Mouse (Mus musculus): ENCODE measurements around the gene Btg3. TPM values are rescaled to one million over a fixed set of nuclear protein-coding genes. Genes with fewer than 3 reads are reported as not detected.

The Btg3 gene
- polyA plus RNA-seq, 1 experiment = 3.5 TPM

DNA sequence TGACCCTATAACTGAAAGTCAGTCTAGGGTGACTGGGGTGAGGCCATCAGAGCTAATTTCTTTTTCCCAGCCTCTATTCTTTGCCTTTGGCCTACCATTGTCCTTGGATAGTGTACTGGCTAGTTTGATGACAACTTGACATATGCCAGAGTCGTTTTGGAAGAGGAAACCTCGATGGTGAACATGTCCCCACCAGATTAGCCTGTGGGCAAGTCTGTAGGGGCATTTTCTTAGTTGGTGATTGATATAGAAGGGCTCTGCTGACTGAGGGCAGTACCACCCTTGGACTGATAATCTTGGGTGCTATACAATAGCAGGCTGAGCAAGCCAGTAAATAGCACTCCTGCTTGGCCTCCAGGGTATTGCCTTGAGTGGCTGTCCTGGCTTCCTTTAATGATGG lies 25.3 kb upstream of the Btg3 start:
- WGBS = 32% methylated on average over 2 of the region's 2 CpGs
- no peak for TF ChIP-seq POLR2A (IDR thresholded peaks at IDR 0.05; ENCODE audit: control insufficient read depth, extremely low read depth, insufficient read depth, low read length, poor library complexity)
- TF ChIP-seq CTCF (IDR thresholded peaks at IDR 0.05; ENCODE audit: borderline replicate concordance, control insufficient read depth, extremely low read depth, insufficient read depth, low read length, poor library complexity) = no peak
- Histone ChIP-seq H3K27ac (ENCODE audit: control insufficient read depth, insufficient read depth, low read length) (no peak overlapping the region), H3K4me3 (ENCODE audit: control insufficient read depth, insufficient read depth, low read length) (no peak overlapping the region), H3K4me1 (replicated peaks; ENCODE audit: control insufficient read depth, insufficient read depth, low read length) (no peaks in the 10 kb centered on the region), H3K27me3 (ENCODE audit: control insufficient read depth, insufficient read depth, low read length) (no peaks in the 10 kb centered on the region), H3K36me3 (ENCODE audit: control insufficient read depth, insufficient read depth, low read length) (no peaks in the 10 kb centered on the region)
- no peak for DNase-seq

- 89% methylated on average over 3 of the region's 3 CpGs for WGBS
Observed at GRCm38 (mm10) chr16:78399423-78399822, 22.4 kb upstream of the Btg3 start.

GRCm38 (mm10) chr16:78398734-78399133 lies 21.7 kb upstream of the Btg3 start:
- no peak for DNase-seq
- Histone ChIP-seq H3K4me3 (ENCODE audit: control insufficient read depth, insufficient read depth, low read length) (no peak overlapping the region), H3K36me3 (ENCODE audit: control insufficient read depth, insufficient read depth, low read length) (no peaks in the 10 kb centered on the region), H3K27me3 (ENCODE audit: control insufficient read depth, insufficient read depth, low read length) (no peaks in the 10 kb centered on the region), H3K27ac (ENCODE audit: control insufficient read depth, insufficient read depth, low read length) (no peak overlapping the region), H3K4me1 (replicated peaks; ENCODE audit: control insufficient read depth, insufficient read depth, low read length) (no peaks in the 10 kb centered on the region)
- 62% methylated on average over 6 of the region's 6 CpGs for WGBS
- no peak for TF ChIP-seq POLR2A (IDR thresholded peaks at IDR 0.05; ENCODE audit: control insufficient read depth, extremely low read depth, insufficient read depth, low read length, poor library complexity)
- no peak for TF ChIP-seq CTCF (IDR thresholded peaks at IDR 0.05; ENCODE audit: borderline replicate concordance, control insufficient read depth, extremely low read depth, insufficient read depth, low read length, poor library complexity)

More at GRCm38 (mm10) chr16:78399423-78399822, 22.4 kb upstream of the Btg3 start:
- no peak for DNase-seq
- no peak for TF ChIP-seq CTCF (IDR thresholded peaks at IDR 0.05; ENCODE audit: borderline replicate concordance, control insufficient read depth, extremely low read depth, insufficient read depth, low read length, poor library complexity)
- TF ChIP-seq POLR2A (IDR thresholded peaks at IDR 0.05; ENCODE audit: control insufficient read depth, extremely low read depth, insufficient read depth, low read length, poor library complexity) = no peak
- H3K27ac ChIP-seq (ENCODE audit: control insufficient read depth, insufficient read depth, low read length) = no peak overlapping the region
- no peaks in the 10 kb centered on the region for H3K27me3 ChIP-seq (ENCODE audit: control insufficient read depth, insufficient read depth, low read length)
- H3K36me3 ChIP-seq (ENCODE audit: control insufficient read depth, insufficient read depth, low read length) = no peaks in the 10 kb centered on the region
- no peak overlapping the region for H3K4me3 ChIP-seq (ENCODE audit: control insufficient read depth, insufficient read depth, low read length)
- no peaks in the 10 kb centered on the region for H3K4me1 ChIP-seq (replicated peaks; ENCODE audit: control insufficient read depth, insufficient read depth, low read length)

GRCm38 (mm10) chr16:78391354-78391753 lies 14.4 kb upstream of the Btg3 start:
- DNase-seq = no peak
- Histone ChIP-seq H3K27ac (ENCODE audit: control insufficient read depth, insufficient read depth, low read length) (no peak overlapping the region), H3K4me3 (ENCODE audit: control insufficient read depth, insufficient read depth, low read length) (no peak overlapping the region), H3K27me3 (ENCODE audit: control insufficient read depth, insufficient read depth, low read length) (no peaks in the 10 kb centered on the region), H3K36me3 (ENCODE audit: control insufficient read depth, insufficient read depth, low read length) (no peaks in the 10 kb centered on the region), H3K4me1 (replicated peaks; ENCODE audit: control insufficient read depth, insufficient read depth, low read length) (no peaks in the 10 kb centered on the region)
- TF ChIP-seq CTCF (IDR thresholded peaks at IDR 0.05; ENCODE audit: borderline replicate concordance, control insufficient read depth, extremely low read depth, insufficient read depth, low read length, poor library complexity) (no peak), POLR2A (IDR thresholded peaks at IDR 0.05; ENCODE audit: control insufficient read depth, extremely low read depth, insufficient read depth, low read length, poor library complexity) (no peak)
- WGBS = 59% methylated on average over 2 of the region's 2 CpGs

DNA sequence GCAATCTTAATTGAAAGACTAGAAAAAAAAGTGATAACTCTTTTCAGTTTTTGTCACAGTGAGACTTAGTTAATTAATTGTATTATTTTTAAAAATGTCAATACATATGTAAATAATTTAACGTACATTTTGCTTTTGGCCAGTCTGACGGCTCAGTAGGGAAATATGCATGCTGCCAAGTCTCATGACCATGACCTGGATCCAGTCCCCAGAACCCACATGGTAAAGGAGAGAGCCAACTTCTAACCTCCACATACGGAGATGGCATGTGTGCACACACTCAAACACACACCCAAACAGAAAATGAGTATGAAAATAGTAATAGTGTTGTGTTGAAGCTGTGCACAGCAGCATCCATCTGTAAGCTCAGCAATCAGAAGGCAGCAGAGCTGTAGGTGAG lies 13.0 kb upstream of the Btg3 start:
- WGBS = 94% methylated on average over 3 of the region's 3 CpGs
- no peak overlapping the region for H3K27ac ChIP-seq (ENCODE audit: control insufficient read depth, insufficient read depth, low read length)
- H3K4me3 ChIP-seq (ENCODE audit: control insufficient read depth, insufficient read depth, low read length) = no peak overlapping the region
- H3K4me1 ChIP-seq (replicated peaks; ENCODE audit: control insufficient read depth, insufficient read depth, low read length) = no peaks in the 10 kb centered on the region
- TF ChIP-seq POLR2A (IDR thresholded peaks at IDR 0.05; ENCODE audit: control insufficient read depth, extremely low read depth, insufficient read depth, low read length, poor library complexity) (no peak), CTCF (IDR thresholded peaks at IDR 0.05; ENCODE audit: borderline replicate concordance, control insufficient read depth, extremely low read depth, insufficient read depth, low read length, poor library complexity) (no peak)
- DNase-seq = no peak
- H3K36me3 ChIP-seq (ENCODE audit: control insufficient read depth, insufficient read depth, low read length) = no peaks in the 10 kb centered on the region
- no peaks in the 10 kb centered on the region for H3K27me3 ChIP-seq (ENCODE audit: control insufficient read depth, insufficient read depth, low read length)

DNA sequence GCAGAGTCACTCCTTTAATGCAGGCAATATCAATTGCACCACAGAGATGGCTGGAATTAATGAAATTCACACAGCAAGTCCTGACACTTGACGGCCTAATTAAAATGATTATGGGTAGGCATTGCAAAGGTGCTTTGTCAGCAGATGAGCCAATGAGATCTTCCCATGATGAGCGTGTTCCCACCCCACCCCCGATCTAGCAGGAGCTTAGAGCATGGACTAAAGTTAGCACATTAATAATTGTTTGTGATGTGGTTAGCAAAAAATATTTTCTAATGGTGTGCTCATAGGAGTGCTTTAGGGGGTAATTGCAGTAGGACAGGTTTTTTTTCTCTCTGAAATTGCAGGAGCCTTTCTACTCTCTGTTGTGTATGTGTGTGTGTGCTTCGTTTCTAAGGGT lies 12.1 kb upstream of the Btg3 start:
- H3K27me3 ChIP-seq (ENCODE audit: control insufficient read depth, insufficient read depth, low read length) = no peaks in the 10 kb centered on the region
- no peaks in the 10 kb centered on the region for H3K4me1 ChIP-seq (replicated peaks; ENCODE audit: control insufficient read depth, insufficient read depth, low read length)
- DNase-seq = no peak
- no peak overlapping the region for H3K27ac ChIP-seq (ENCODE audit: control insufficient read depth, insufficient read depth, low read length)
- no peak for TF ChIP-seq POLR2A (IDR thresholded peaks at IDR 0.05; ENCODE audit: control insufficient read depth, extremely low read depth, insufficient read depth, low read length, poor library complexity)
- no peak for TF ChIP-seq CTCF (IDR thresholded peaks at IDR 0.05; ENCODE audit: borderline replicate concordance, control insufficient read depth, extremely low read depth, insufficient read depth, low read length, poor library complexity)
- 94% methylated on average over 4 of the region's 4 CpGs for WGBS
- no peak overlapping the region for H3K4me3 ChIP-seq (ENCODE audit: control insufficient read depth, insufficient read depth, low read length)
- H3K36me3 ChIP-seq (ENCODE audit: control insufficient read depth, insufficient read depth, low read length) = no peaks in the 10 kb centered on the region

DNA sequence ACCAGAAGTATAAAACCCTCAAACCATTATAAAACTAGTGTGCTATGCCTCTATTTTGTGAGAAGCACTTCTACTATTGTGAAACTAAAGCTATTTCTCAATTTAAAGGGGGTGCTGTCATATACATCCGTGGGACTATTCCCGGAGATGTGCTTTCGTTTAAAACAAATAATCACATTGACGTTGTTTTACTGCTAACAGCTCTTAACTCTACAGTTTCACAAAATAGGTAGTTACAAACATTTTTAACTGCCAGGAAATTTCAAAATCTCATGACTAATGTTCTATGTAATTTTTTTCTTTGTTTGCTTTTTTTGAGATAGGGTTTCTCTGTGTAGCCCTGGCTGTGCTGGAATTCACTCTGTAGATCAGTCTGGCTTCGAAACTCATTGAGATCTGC lies 1.5 kb upstream of the Btg3 start:
- Histone ChIP-seq H3K36me3 (ENCODE audit: control insufficient read depth, insufficient read depth, low read length) (no peaks in the 10 kb centered on the region), H3K27me3 (ENCODE audit: control insufficient read depth, insufficient read depth, low read length) (no peaks in the 10 kb centered on the region), H3K4me3 (ENCODE audit: control insufficient read depth, insufficient read depth, low read length) (no peak overlapping the region), H3K27ac (ENCODE audit: control insufficient read depth, insufficient read depth, low read length) (no peak overlapping the region), H3K4me1 (replicated peaks; ENCODE audit: control insufficient read depth, insufficient read depth, low read length) (peaks cover 10% of the 10 kb centered on the region)
- DNase-seq = no peak
- TF ChIP-seq CTCF (IDR thresholded peaks at IDR 0.05; ENCODE audit: borderline replicate concordance, control insufficient read depth, extremely low read depth, insufficient read depth, low read length, poor library complexity) (no peak), POLR2A (IDR thresholded peaks at IDR 0.05; ENCODE audit: control insufficient read depth, extremely low read depth, insufficient read depth, low read length, poor library complexity) (no peak)
- WGBS = 95% methylated on average over 5 of the region's 5 CpGs
